Mouse (Mus musculus) ES-Bruce4 (cell line): ENCODE results near the gene Fmnl1. TPM values are rescaled to one million over a fixed set of nuclear protein-coding genes. Genes with fewer than 3 reads are reported as not detected.

ENCODE experiments used
- H3K27ac ChIP-seq: 2 replicates; pipeline ENCODE4 v1.5.1; 2012; ENCODE audit warnings: low read length, inconsistent platforms; ENCODE audit not compliant: insufficient read depth
- H3K27me3 ChIP-seq: 2 replicates; pipeline ENCODE4 v1.6.1; 2012; ENCODE audit warnings: mild to moderate bottlenecking, low read length, inconsistent platforms; ENCODE audit not compliant: control insufficient read depth, poor library complexity, insufficient read depth, severe bottlenecking
- H3K36me3 ChIP-seq: 2 replicates; pipeline ENCODE4 v1.6.1; 2012; ENCODE audit warnings: inconsistent platforms, mild to moderate bottlenecking, low read length, moderate library complexity; ENCODE audit not compliant: control insufficient read depth, poor library complexity, insufficient read depth, severe bottlenecking
- H3K4me1 ChIP-seq: one replicate; pipeline ENCODE4 v1.8.1; 2011; ENCODE audit warnings: low read length; ENCODE audit not compliant: control insufficient read depth, insufficient read depth
- H3K4me3 ChIP-seq: 2 replicates; pipeline ENCODE4 v1.5.1; 2011; ENCODE audit warnings: low read depth, mild to moderate bottlenecking, low read length
- H3K9ac ChIP-seq: 2 replicates; pipeline ENCODE4 v1.6.1; 2012; ENCODE audit warnings: low read depth, mild to moderate bottlenecking, inconsistent platforms; ENCODE audit not compliant: poor library complexity, severe bottlenecking
- H3K9me3 ChIP-seq: replicated peaks from 2 replicates; pipeline ENCODE4 v1.6.1; 2012; ENCODE audit warnings: mild to moderate bottlenecking, low read length, inconsistent platforms; ENCODE audit not compliant: control insufficient read depth, poor library complexity, insufficient read depth, severe bottlenecking
- CTCF ChIP-seq: IDR thresholded peaks from one replicate; pipeline ENCODE4 v1.8.1; 2011; ENCODE audit warnings: low read depth, low read length
- EP300 ChIP-seq: IDR thresholded peaks from 2 replicates; pipeline ENCODE4 v1.6.1; 2011; ENCODE audit warnings: low read depth, low read length; ENCODE audit not compliant: insufficient read depth
- POLR2A ChIP-seq: IDR thresholded peaks from one replicate; pipeline ENCODE4 v1.8.1; 2011; ENCODE audit warnings: low read length; ENCODE audit not compliant: insufficient read depth
- polyA plus RNA-seq: library from polyadenylated mRNA; stranded (reverse); fragments of >200 nt; gene quantifications from 2 replicates; pipeline ENCODE4 v1.2.4, GENCODE M21; 2011; ENCODE audit warnings: low read depth; ENCODE audit not compliant: missing spikeins, insufficient read depth, insufficient read length

The Fmnl1 gene
- polyA plus RNA-seq, 1 experiment: 4.9 TPM

DNA sequence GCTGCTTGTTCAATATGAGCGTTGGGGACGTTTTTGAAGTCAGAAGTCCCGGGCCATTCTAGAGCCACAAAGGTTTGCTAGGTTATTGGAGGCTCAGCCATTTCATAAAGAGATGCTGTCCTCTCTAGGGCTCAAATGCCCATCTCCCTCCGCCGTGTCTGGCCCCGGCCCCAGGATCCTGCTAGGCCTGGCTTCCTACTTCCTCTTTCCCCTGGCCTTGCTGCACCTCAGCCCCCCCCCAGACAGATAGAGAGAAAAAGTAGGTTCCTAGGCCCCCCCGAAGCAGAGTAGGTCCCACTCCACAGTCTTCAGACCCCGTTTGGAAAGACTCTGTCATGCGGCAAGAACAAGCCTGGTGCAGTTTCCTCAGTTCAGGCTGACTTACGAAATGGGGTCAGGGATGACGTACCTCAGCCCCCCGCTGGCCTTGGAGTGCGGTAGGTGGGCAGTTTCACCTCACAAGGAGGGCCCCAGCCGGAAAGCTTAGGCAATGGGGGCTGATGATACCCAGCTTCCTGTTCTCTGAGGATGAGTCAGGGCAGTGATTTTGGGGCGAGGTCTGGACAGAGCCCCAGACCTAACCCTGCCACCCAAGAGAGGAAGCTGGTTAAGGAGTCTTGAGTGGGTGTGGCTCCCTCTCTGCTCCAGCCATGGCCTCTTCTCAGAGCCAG is 7.0 kb downstream of the Fmnl1 start:
- no peak overlapping the region for H3K9ac ChIP-seq
- no peaks in the 10 kb centered on the region for H3K36me3 ChIP-seq
- no peak for TF ChIP-seq POLR2A
- H3K9me3 ChIP-seq: no peaks in the 10 kb centered on the region
- no peaks in the 10 kb centered on the region for H3K27me3 ChIP-seq
- H3K27ac ChIP-seq: no peak overlapping the region
- peaks cover 2% of the 10 kb centered on the region for H3K4me1 ChIP-seq
- no peak overlapping the region for H3K4me3 ChIP-seq

DNA sequence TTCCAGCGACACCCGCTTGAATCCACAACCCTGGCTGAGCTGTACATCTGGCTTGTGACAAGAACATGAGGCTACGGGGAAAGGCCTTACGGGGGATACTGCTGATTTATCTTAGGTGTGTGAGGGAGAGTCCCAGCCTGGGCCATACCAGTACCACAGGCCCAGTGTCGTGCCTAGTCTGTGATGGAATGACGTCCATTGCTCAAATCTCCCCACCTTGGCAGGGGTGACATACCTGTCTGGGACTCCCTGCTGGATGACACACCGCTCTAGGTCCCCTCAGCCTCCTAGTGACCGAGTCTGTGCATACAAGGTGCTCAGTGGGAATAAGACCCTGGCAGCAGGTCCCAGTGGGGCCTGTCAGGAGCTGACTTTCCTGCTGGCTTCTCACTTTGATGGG is 7.8 kb downstream of the Fmnl1 start:
- Histone ChIP-seq H3K27me3 (no peaks in the 10 kb centered on the region), H3K4me3 (no peak overlapping the region), H3K27ac (no peak overlapping the region), H3K4me1 (peaks cover 2% of the 10 kb centered on the region), H3K9me3 (no peaks in the 10 kb centered on the region), H3K36me3 (no peaks in the 10 kb centered on the region), H3K9ac (no peak overlapping the region)
- TF ChIP-seq EP300 (no peak), POLR2A (no peak), CTCF (no peak)

DNA sequence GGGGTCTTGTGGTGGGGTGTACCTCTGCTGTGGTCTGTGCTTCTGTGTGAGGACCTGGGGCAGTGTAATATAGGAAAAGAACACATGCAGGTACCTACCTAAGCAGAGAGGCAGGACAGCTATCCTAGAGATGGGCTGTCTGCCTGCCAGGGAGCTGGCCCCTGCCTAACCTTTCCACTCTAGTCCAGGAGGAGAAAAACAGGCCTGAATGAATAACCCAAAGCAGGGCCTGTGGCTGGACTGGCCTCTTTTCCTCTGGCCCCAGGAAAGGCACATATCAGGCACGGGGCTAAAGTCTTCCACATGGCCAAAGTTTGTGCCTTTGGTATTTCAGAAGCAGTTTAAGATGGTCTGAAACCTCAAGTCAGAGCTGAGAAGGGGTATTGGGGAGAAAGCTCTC is 9.5 kb downstream of the Fmnl1 start:
- H3K4me1 ChIP-seq: peaks cover 2% of the 10 kb centered on the region
- no peaks in the 10 kb centered on the region for H3K27me3 ChIP-seq
- no peak overlapping the region for H3K4me3 ChIP-seq
- no peak overlapping the region for H3K9ac ChIP-seq
- TF ChIP-seq CTCF: no peak
- TF ChIP-seq POLR2A: no peak
- no peak for TF ChIP-seq EP300
- no peak overlapping the region for H3K27ac ChIP-seq
- H3K9me3 ChIP-seq: no peaks in the 10 kb centered on the region
- H3K36me3 ChIP-seq: no peaks in the 10 kb centered on the region

DNA sequence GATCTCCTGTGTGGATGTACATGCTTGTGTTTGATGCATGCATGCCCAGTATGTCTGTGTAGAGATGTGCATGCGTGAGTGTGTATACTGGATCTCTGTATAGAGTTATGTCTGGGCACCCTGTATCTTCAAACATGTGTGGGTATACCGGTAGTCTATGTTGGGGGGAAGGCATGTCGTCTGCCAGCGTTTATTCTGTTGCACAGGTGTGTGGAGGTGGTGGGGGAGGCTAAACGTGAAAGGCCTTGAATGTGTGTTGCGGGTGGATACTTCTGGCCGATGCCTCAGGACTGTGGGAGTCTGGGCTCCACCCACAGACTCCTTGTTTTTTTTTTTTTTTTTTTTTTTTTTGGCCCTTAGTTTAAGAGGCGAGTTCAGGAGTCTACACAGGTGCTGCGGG is 10.4 kb downstream of the Fmnl1 start:
- TF ChIP-seq EP300: no peak
- no peak for TF ChIP-seq CTCF
- no peak for TF ChIP-seq POLR2A
- Histone ChIP-seq H3K27me3 (no peaks in the 10 kb centered on the region), H3K9ac (no peak overlapping the region), H3K4me1 (no peaks in the 10 kb centered on the region), H3K4me3 (no peak overlapping the region), H3K36me3 (no peaks in the 10 kb centered on the region), H3K9me3 (no peaks in the 10 kb centered on the region), H3K27ac (no peak overlapping the region)

DNA sequence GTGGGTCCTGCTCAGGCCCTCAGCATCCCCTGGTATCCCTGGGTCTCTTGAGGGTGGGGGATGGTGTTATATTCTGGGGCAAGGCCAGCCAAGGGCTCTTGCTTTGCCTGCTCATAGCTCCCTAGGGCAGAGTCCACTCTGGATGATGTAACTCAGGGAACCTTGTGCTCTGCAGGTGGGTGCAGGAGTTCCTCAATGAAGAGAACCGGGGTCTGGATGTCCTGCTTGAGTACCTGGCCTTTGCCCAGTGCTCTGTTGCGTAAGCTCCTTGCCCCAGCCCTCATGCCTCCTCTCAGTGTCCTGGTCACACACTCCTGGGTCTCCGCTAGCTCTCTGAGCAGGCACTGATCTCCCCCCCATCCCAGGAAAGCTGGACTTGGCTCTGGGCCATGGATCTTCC is 11.0 kb downstream of the Fmnl1 start:
- Histone ChIP-seq H3K27ac (no peak overlapping the region), H3K9ac (no peak overlapping the region), H3K27me3 (no peaks in the 10 kb centered on the region), H3K36me3 (no peaks in the 10 kb centered on the region), H3K9me3 (no peaks in the 10 kb centered on the region), H3K4me1 (no peaks in the 10 kb centered on the region), H3K4me3 (no peak overlapping the region)
- no peak for TF ChIP-seq CTCF
- TF ChIP-seq POLR2A: no peak
- TF ChIP-seq EP300: no peak

DNA sequence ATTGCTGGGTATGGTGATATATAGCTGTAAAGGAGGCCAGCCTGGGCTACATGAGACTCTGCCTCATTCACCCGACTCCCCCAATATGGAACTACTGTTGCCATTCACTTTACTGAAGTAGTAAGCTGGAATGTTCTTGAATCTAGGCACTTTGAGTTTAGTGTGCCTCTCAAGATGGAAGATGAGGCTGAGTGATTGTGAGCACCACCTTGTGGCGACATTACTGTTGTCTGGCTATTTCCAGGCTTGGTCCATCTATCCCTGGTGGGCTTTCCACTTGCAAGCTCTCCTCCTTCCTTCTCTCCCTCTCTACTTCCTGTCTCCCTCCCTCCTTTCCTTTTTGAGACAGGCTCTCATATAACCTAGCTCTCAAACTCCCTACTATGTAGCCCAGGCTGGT is 14.0 kb downstream of the Fmnl1 start:
- H3K27ac ChIP-seq: no peak overlapping the region
- H3K9me3 ChIP-seq: no peaks in the 10 kb centered on the region
- H3K4me3 ChIP-seq: no peak overlapping the region
- no peak overlapping the region for H3K9ac ChIP-seq
- TF ChIP-seq CTCF (peak; percentile 49), EP300 (no peak)
- H3K4me1 ChIP-seq: no peaks in the 10 kb centered on the region
- H3K36me3 ChIP-seq: no peaks in the 10 kb centered on the region
- no peaks in the 10 kb centered on the region for H3K27me3 ChIP-seq
